Mouse (Mus musculus): ENCODE measurements around the gene Tm9sf4. TPM values are rescaled to one million over a fixed set of nuclear protein-coding genes. Genes with fewer than 3 reads are reported as not detected.

The Tm9sf4 gene
- total RNA-seq, 2 experiments from 2014 or later: 84.1 to 103 TPM

Other genes starting within 250 kb of the Tm9sf4 start
- gene Mylk2, start 250.0 kb upstream of the Tm9sf4 start, total RNA-seq (2021): not detected
- under 1 TPM; 0.35 to 0.68 TPM for gene Foxs1, start 228.1 kb upstream of the Tm9sf4 start, total RNA-seq (2021)
- gene Dusp15, start 209.6 kb upstream of the Tm9sf4 start, total RNA-seq (2021): 10 to 100 TPM; 10.7 to 11.1 TPM
- gene Ttll9, start 198.8 kb upstream of the Tm9sf4 start, total RNA-seq (2021): 1 to 10 TPM; 1.0 TPM
- gene Pdrg1, start 145.9 kb upstream of the Tm9sf4 start, total RNA-seq (2021): 10 to 100 TPM; 36.7 to 44.0 TPM
- 1 to 10 TPM; 1.8 to 1.9 TPM for gene Xkr7, start 129.5 kb upstream of the Tm9sf4 start, total RNA-seq (2021)
- gene Ccm2l, start 95.3 kb upstream of the Tm9sf4 start, total RNA-seq (2021): 1 to 10 TPM; 3.9 to 5.2 TPM
- gene Hck, start 52.8 kb upstream of the Tm9sf4 start, total RNA-seq (2021): 1 to 10 TPM; 1.6 to 2.2 TPM
- 10 to 100 TPM; 23.0 to 23.1 TPM for gene Tspyl3, start 64.1 kb downstream of the Tm9sf4 start, total RNA-seq (2021)
- 1 to 10 TPM; 4.9 to 5.0 TPM for gene Plagl2, start 80.1 kb downstream of the Tm9sf4 start, total RNA-seq (2021)
- 10 to 100 TPM; 16.8 TPM for gene Pofut1, start 80.2 kb downstream of the Tm9sf4 start, total RNA-seq (2021)
- gene Kif3b, start 130.1 kb downstream of the Tm9sf4 start, total RNA-seq (2021): 10 to 100 TPM; 55.6 to 58.0 TPM
- 10 to 100 TPM; 32.1 to 32.6 TPM for gene Asxl1, start 184.5 kb downstream of the Tm9sf4 start, total RNA-seq (2021)